Mouse (Mus musculus) MEL (cell line): ENCODE measurements at regions not wholly inside any gene's neighbourhood (a gene's known extent, or its start where the extent isn't known, plus 50 kb on each side); places are given as distances from the start of the nearest gene placed in this dataset.

Source experiments
- DNase-seq: peaks from one replicate; pipeline ENCODE4 v3.0.0; 2011; ENCODE audit warnings: low read depth, low spot score
- H3K27ac ChIP-seq: 2 replicates; pipeline ENCODE4 v1.5.1; 2012; ENCODE audit warnings: low read depth, mild to moderate bottlenecking, control low read depth, low read length, moderate library complexity; ENCODE audit not compliant: control insufficient read depth
- H3K27me3 ChIP-seq, 2 experiments: fragments of 150-350 bp in 1 of 2; sonication (generic) in 1 of 2; 2 replicates each; pipeline ENCODE4 v1.6.1; 2012; ENCODE audit warnings: low read length in 2 of 2, mild to moderate bottlenecking in 2 of 2, improper control_type of control experiment in 1 of 2, moderate library complexity in 1 of 2; ENCODE audit not compliant: insufficient read depth in 2 of 2, control insufficient read depth in 1 of 2
- H3K36me3 ChIP-seq, 2 experiments: 2 replicates each; pipeline ENCODE4 v1.6.1; 2012 to 2014; ENCODE audit warnings: low read length in 2 of 2, improper control_type of control experiment in 1 of 2, inconsistent platforms in 1 of 2, mild to moderate bottlenecking in 1 of 2; ENCODE audit not compliant: insufficient read depth in 2 of 2, control insufficient read depth in 1 of 2
- H3K4me1 ChIP-seq, 2 experiments: fragments of 150-350 bp in 1 of 2; sonication (generic) in 1 of 2; 2 replicates each; pipeline ENCODE4 v1.6.1; 2012; ENCODE audit warnings: low read length in 2 of 2, improper control_type of control experiment in 1 of 2, mild to moderate bottlenecking in 1 of 2; ENCODE audit not compliant: insufficient read depth in 2 of 2, control insufficient read depth in 1 of 2
- H3K4me3 ChIP-seq, 2 experiments: fragments of 150-350 bp in 1 of 2; sonication (generic) in 1 of 2; 2 replicates each; pipeline ENCODE4 v1.5.1; 2012; ENCODE audit warnings: low read depth in 2 of 2, low read length in 2 of 2, mild to moderate bottlenecking in 2 of 2, moderate library complexity in 2 of 2, control low read depth in 1 of 2, improper control_type of control experiment in 1 of 2; ENCODE audit not compliant: control insufficient read depth in 1 of 2, insufficient read depth in 1 of 2
- H3K79me2 ChIP-seq: 2 replicates; pipeline ENCODE4 v1.6.1; 2012; ENCODE audit warnings: mild to moderate bottlenecking, low read length, moderate library complexity; ENCODE audit not compliant: control insufficient read depth, poor library complexity, insufficient read depth
- H3K9ac ChIP-seq: 2 replicates; pipeline ENCODE4 v1.6.1; 2012; ENCODE audit warnings: low read depth, mild to moderate bottlenecking, control low read depth, low read length, moderate library complexity; ENCODE audit not compliant: control insufficient read depth, poor library complexity, severe bottlenecking
- H3K9me3 ChIP-seq: fragments of 150-350 bp; sonication (generic); replicated peaks from 2 replicates; pipeline ENCODE4 v1.6.1; 2012; ENCODE audit warnings: mild to moderate bottlenecking, low read length, improper control_type of control experiment, moderate library complexity; ENCODE audit not compliant: insufficient read depth
- CHD2 ChIP-seq: IDR thresholded peaks from 2 replicates; pipeline ENCODE4 v1.6.1; 2011; ENCODE audit warnings: low read length, improper control_type of control experiment
- CTCF ChIP-seq, 3 experiments: IDR thresholded peaks in 2 of 3; conservative IDR thresholded peaks in 1 of 3; 2 replicates each; pipeline ENCODE4 v1.5.1; 2011 to 2012; ENCODE audit warnings: low read length in 3 of 3, low read depth in 2 of 3, mild to moderate bottlenecking in 2 of 3, improper control_type of control experiment in 1 of 3, inconsistent platforms in 1 of 3, mixed read lengths in 1 of 3, moderate library complexity in 1 of 3; ENCODE audit not compliant: control insufficient read depth in 1 of 3, insufficient read depth in 1 of 3, poor library complexity in 1 of 3, severe bottlenecking in 1 of 3
- E2F4 ChIP-seq: IDR thresholded peaks from 2 replicates; pipeline ENCODE4 v1.6.1; 2011; ENCODE audit warnings: low read depth, low read length, improper control_type of control experiment, borderline replicate concordance
- ETS1 ChIP-seq: IDR thresholded peaks from 2 replicates; pipeline ENCODE4 v1.6.1; 2012; ENCODE audit warnings: low read depth, mild to moderate bottlenecking, inconsistent platforms, low read length, improper control_type of control experiment, moderate library complexity
- GABPA ChIP-seq: IDR thresholded peaks from 2 replicates; pipeline ENCODE4 v1.6.1; 2012; ENCODE audit warnings: low read depth, mild to moderate bottlenecking, inconsistent platforms, low read length, improper control_type of control experiment, moderate library complexity
- HCFC1 ChIP-seq: IDR thresholded peaks from 2 replicates; pipeline ENCODE4 v1.6.1; 2012; ENCODE audit warnings: low read depth, mild to moderate bottlenecking, inconsistent platforms, low read length, improper control_type of control experiment, moderate library complexity
- MAX ChIP-seq: IDR thresholded peaks from 2 replicates; pipeline ENCODE4 v1.6.1; 2011; ENCODE audit warnings: low read length, improper control_type of control experiment
- MAZ ChIP-seq: IDR thresholded peaks from 2 replicates; pipeline ENCODE4 v1.6.1; 2012; ENCODE audit warnings: low read depth, mild to moderate bottlenecking, inconsistent platforms, low read length, improper control_type of control experiment
- MEF2A ChIP-seq: IDR thresholded peaks from 2 replicates; pipeline ENCODE4 v1.6.1; 2014; ENCODE audit warnings: low read depth, mild to moderate bottlenecking, inconsistent platforms, low read length, improper control_type of control experiment; ENCODE audit not compliant: poor library complexity, insufficient replicate concordance, severe bottlenecking; ENCODE audit errors: extremely low read depth
- NELFE ChIP-seq: IDR thresholded peaks from 2 replicates; pipeline ENCODE4 v1.6.1; 2011; ENCODE audit warnings: low read depth, low read length, improper control_type of control experiment
- SIN3A ChIP-seq: IDR thresholded peaks from 2 replicates; pipeline ENCODE4 v1.6.1; 2012; ENCODE audit warnings: low read length, improper control_type of control experiment, inconsistent platforms
- SMC3 ChIP-seq: IDR thresholded peaks from 2 replicates; pipeline ENCODE4 v1.6.1; 2011; ENCODE audit warnings: low read depth, low read length, improper control_type of control experiment
- TAL1 ChIP-seq: IDR thresholded peaks from 2 replicates; pipeline ENCODE4 v1.6.1; 2012; ENCODE audit warnings: mild to moderate bottlenecking, inconsistent platforms, low read length, moderate library complexity, mixed read lengths
- TBP ChIP-seq: IDR thresholded peaks from 2 replicates; pipeline ENCODE4 v1.8.0; 2011; ENCODE audit warnings: low read depth, low read length, improper control_type of control experiment
- USF1 ChIP-seq: IDR thresholded peaks from 2 replicates; pipeline ENCODE4 v1.6.1; 2014; ENCODE audit warnings: low read depth, mild to moderate bottlenecking, inconsistent platforms, low read length, improper control_type of control experiment, moderate library complexity
- ZKSCAN1 ChIP-seq: IDR thresholded peaks from 2 replicates; pipeline ENCODE4 v1.6.1; 2012; ENCODE audit warnings: low read depth, mild to moderate bottlenecking, inconsistent platforms, low read length, improper control_type of control experiment, moderate library complexity
- ZMIZ1 ChIP-seq: IDR thresholded peaks from 2 replicates; pipeline ENCODE4 v1.6.1; 2012; ENCODE audit warnings: low read depth, mild to moderate bottlenecking, inconsistent platforms, low read length, improper control_type of control experiment, moderate library complexity
- ZNF384 ChIP-seq: IDR thresholded peaks from 2 replicates; pipeline ENCODE4 v1.6.1; 2012; ENCODE audit warnings: low read depth, mild to moderate bottlenecking, inconsistent platforms, low read length, improper control_type of control experiment

GRCm38 (mm10) chr12:112333125-112334079 is 155.8 kb upstream of the A530016L24Rik start:
- Histone ChIP-seq H3K9me3 (no peaks in the 10 kb centered on the region), H3K27ac (no peak overlapping the region), H3K4me3 (no peak overlapping the region), H3K9ac (no peak overlapping the region), H3K4me1 (peaks cover 0 to 17% of the 10 kb centered on the region in 2 experiments; a peak in 2 of 4 replicates), H3K79me2 (no peaks in the 10 kb centered on the region), H3K27me3 (no peaks in the 10 kb centered on the region), H3K36me3 (peaks cover 0 to 2% of the 10 kb centered on the region in 2 experiments; a peak in 1 of 4 replicates)
- DNase-seq, result no peak
- no peak for TF ChIP-seq ZNF384
- no peak for TF ChIP-seq MEF2A
- no peak for TF ChIP-seq E2F4
- no peak for TF ChIP-seq ZKSCAN1
- no peak for TF ChIP-seq CTCF (IDR thresholded peaks at IDR 0.05 in 2 of 3, conservative IDR thresholded peaks at IDR 0.05 in 1 of 3; ENCODE audit: control insufficient read depth in 1 of 3, insufficient read depth in 1 of 3, low read depth in 2 of 3, low read length in 3 of 3, poor library complexity in 1 of 3, severe bottlenecking in 1 of 3)

- Histone ChIP-seq H3K9me3 (no peaks in the 10 kb centered on the region), H3K27me3 (no peaks in the 10 kb centered on the region), H3K36me3 (peaks cover 0 to 1% of the 10 kb centered on the region in 2 experiments; a peak in 1 of 4 replicates), H3K9ac (no peak overlapping the region), H3K4me1 (peaks cover 0 to 11% of the 10 kb centered on the region in 2 experiments; a peak in 2 of 4 replicates), H3K27ac (no peak overlapping the region), H3K79me2 (no peaks in the 10 kb centered on the region), H3K4me3 (no peak overlapping the region)
- TF ChIP-seq CHD2 (no peak), SMC3 (no peak), ETS1 (no peak), E2F4 (no peak), GABPA (no peak), TAL1 (no peak), MAX (no peak), TBP (no peak)
- DNase-seq, result no peak
Measured at GRCm38 (mm10) chr12:112334106-112334855, 155.0 kb upstream of the A530016L24Rik start.

- TF ChIP-seq USF1 (no peak), SMC3 (no peak), NELFE (no peak), ZMIZ1 (no peak), MAZ (no peak), HCFC1 (no peak), SIN3A (no peak)
- H3K4me1 ChIP-seq, result 0 out of 4 replicates have a peak, but pooled peaks cover 0 to 7% of the 10 kb centered on the region in 2 experiments
- no peaks in the 10 kb centered on the region for H3K27me3 ChIP-seq
- H3K9ac ChIP-seq, result no peak overlapping the region
- no peak overlapping the region for H3K4me3 ChIP-seq
- no peaks in the 10 kb centered on the region for H3K36me3 ChIP-seq
- H3K27ac ChIP-seq, result no peak overlapping the region
- H3K79me2 ChIP-seq, result no peaks in the 10 kb centered on the region
- DNase-seq, result no peak
- no peaks in the 10 kb centered on the region; the same call in 1 of the 2 replicates for H3K9me3 ChIP-seq
Measured at GRCm38 (mm10) chr12:112335641-112336040, 153.6 kb upstream of the A530016L24Rik start.
